Mouse (Mus musculus): ENCODE measurements at regions not wholly inside any gene's neighbourhood (a gene's known extent, or its start where the extent isn't known, plus 50 kb on each side); places are given as distances from the start of the nearest gene placed in this dataset.

DNA sequence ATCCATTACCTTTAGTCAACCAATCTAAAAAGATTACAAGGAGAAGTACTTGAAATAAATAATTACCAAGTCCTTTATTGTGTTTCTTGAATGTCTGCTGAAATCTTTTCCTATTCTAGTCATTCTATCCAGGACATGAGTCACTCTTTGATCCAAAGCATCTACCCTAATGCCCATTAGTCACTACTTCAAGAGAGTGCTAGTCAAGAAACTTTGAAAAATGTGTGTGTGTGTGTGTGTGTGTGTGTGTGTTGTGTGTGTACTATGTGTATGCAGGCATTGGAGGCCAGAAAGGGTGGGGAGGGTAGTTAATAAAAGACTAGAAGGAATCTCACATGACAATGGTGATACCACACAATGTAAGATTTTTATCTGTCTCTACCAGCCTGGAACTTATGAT lies 390.7 kb downstream of the Tox3 start:
- TF ChIP-seq CTCF (IDR thresholded peaks at IDR 0.05; ENCODE audit: low read depth, low read length): no peak
- no peak for TF ChIP-seq POLR2A (IDR thresholded peaks at IDR 0.05; ENCODE audit: extremely low read depth, insufficient read depth, low read length)
